Mouse (Mus musculus) kidney, adult 2 months (tissue): ENCODE measurements around the gene Hpcal1.

Source experiments
- CTCF ChIP-seq: fragments of 200-500 bp; conservative IDR thresholded peaks from 2 replicates; pipeline ENCODE4 v1.5.1; 2011; ENCODE audit warnings: low read depth, mild to moderate bottlenecking, control low read depth, low read length, moderate library complexity, mixed read lengths; ENCODE audit not compliant: insufficient read depth, insufficient read length
- POLR2A ChIP-seq: fragments of 200-500 bp; IDR thresholded peaks from one replicate; pipeline ENCODE4 v1.6.1; 2011; ENCODE audit warnings: low read depth, low read length, control low read depth

DNA sequence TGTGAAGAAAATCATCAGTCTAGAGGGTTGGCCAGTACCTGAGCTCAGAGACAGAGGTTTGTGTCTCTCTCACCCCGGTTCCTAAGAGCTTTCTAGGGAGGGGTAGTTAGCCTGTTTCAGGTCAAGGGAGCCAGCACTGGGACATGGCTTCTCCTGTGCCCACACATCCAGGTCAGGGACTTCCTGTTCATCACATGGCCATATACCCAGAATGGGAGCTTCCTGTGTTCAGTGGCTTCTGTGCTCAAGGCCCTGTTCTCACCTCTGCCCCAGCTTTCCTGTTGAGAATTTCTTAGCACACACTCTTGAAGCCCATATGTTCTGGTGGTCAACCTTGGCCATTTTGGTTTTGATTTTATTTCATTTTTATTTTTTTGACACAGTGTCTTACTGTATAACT lies 26.6 kb downstream of the Hpcal1 start:
- no peak for TF ChIP-seq CTCF
- TF ChIP-seq POLR2A, result no peak
